Mouse (Mus musculus): ENCODE data around the gene Sap30. TPM values are rescaled to one million over a fixed set of nuclear protein-coding genes. Genes with fewer than 3 reads are reported as not detected.
"Not testable (repeated sequence)": the region's sequence is repeated elsewhere in the genome, so short reads cannot be mapped to it uniquely, and the experiment has no call there.

The Sap30 gene
- polyA plus RNA-seq, 1 experiment: 32.5 TPM

DNA sequence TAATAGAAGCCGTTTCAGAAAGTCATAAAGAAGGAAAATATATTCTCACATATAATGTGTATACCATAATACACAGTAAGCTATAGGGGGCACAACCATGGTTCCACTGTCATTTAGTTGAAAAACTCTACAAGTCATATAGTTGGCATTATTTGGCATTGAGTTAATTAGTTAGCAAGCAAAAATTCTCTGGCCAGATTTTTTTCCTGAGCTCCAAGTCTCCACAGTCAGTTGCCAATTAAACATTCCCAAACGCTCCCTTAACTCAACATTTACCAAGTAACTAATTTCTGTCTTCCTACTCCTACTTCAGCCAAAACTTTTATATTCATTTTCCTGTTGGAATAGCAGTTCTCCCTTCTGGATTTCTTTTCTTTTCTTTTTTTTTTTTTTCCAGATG is 34.3 kb downstream of the Sap30 start:
- TF ChIP-seq E2F4 (IDR thresholded peaks at IDR 0.05; ENCODE audit: insufficient read depth): no peak
- TF ChIP-seq TCF12 (IDR thresholded peaks at IDR 0.05; ENCODE audit: insufficient read depth, poor library complexity, severe bottlenecking): no peak
- TF ChIP-seq USF1 (IDR thresholded peaks at IDR 0.05; ENCODE audit: low read depth): no peak
- TF ChIP-seq REST (IDR thresholded peaks at IDR 0.05; ENCODE audit: insufficient read depth, insufficient read length): no peak
- no peak for TF ChIP-seq SRF (IDR thresholded peaks at IDR 0.05; ENCODE audit: control insufficient read depth, insufficient read length, low read depth)
- no peak for TF ChIP-seq CEBPB (IDR thresholded peaks at IDR 0.05; ENCODE audit: insufficient read depth, poor library complexity, severe bottlenecking)
- no peak for TF ChIP-seq MYOD1 (IDR thresholded peaks at IDR 0.05; ENCODE audit: control insufficient read depth in 1 of 3, insufficient read length in 2 of 3, low read depth in 2 of 3)
- TF ChIP-seq MYOG (IDR thresholded peaks at IDR 0.05; ENCODE audit: control insufficient read depth in 1 of 3, insufficient read depth in 1 of 3, insufficient read length in 2 of 3, low read depth in 2 of 3): no peak
- TF ChIP-seq POLR2A (IDR thresholded peaks at IDR 0.05; ENCODE audit: insufficient read length, low read depth): no peak
- no peak for TF ChIP-seq POLR2AphosphoS2 (IDR thresholded peaks at IDR 0.05; ENCODE audit: insufficient read length, low read depth)
- TF ChIP-seq MAX (IDR thresholded peaks at IDR 0.05; ENCODE audit: low read depth): no peak
- no peak for TF ChIP-seq TCF3 (IDR thresholded peaks at IDR 0.05; ENCODE audit: insufficient read length, low read depth)

DNA sequence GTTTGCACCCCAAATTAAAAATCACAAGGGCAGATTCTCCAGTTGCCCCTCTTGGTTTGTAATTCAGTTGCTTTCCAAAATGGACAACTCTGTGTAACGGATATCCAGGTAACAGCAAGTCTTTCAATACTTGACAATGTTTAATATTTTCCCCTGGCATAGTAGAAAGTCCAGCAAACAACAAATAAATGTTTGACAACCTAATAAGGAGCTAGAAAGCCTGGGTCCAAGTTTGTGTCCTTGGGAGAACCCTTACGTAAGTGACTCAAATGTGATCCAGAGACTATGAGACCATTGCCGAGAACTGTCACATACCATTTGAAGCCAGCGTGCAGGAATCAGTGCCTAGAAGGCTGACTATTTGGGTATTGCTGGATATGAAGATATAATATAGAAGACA is 35.8 kb downstream of the Sap30 start:
- H3K36me3 ChIP-seq (ENCODE audit: control insufficient read depth, insufficient read depth): no peaks in the 10 kb centered on the region
- H3K27me3 ChIP-seq (ENCODE audit: control insufficient read depth, insufficient read depth, insufficient read length): peaks cover 22% of the 10 kb centered on the region
- H3K4me2 ChIP-seq (ENCODE audit: low read depth): no peak overlapping the region
- TF ChIP-seq E2F4 (IDR thresholded peaks at IDR 0.05; ENCODE audit: insufficient read depth) (no peak), TCF3 (IDR thresholded peaks at IDR 0.05; ENCODE audit: insufficient read length, low read depth) (no peak), MYOD1 (IDR thresholded peaks at IDR 0.05; ENCODE audit: control insufficient read depth in 1 of 3, insufficient read length in 2 of 3, low read depth in 2 of 3) (no peak), POLR2A (IDR thresholded peaks at IDR 0.05; ENCODE audit: insufficient read length, low read depth) (no peak), MYOG (IDR thresholded peaks at IDR 0.05; ENCODE audit: control insufficient read depth in 1 of 3, insufficient read depth in 1 of 3, insufficient read length in 2 of 3, low read depth in 2 of 3) (no peak), USF1 (IDR thresholded peaks at IDR 0.05; ENCODE audit: low read depth) (no peak), TCF12 (IDR thresholded peaks at IDR 0.05; ENCODE audit: insufficient read depth, poor library complexity, severe bottlenecking) (no peak), MAX (IDR thresholded peaks at IDR 0.05; ENCODE audit: low read depth) (no peak), SRF (IDR thresholded peaks at IDR 0.05; ENCODE audit: control insufficient read depth, insufficient read length, low read depth) (no peak), POLR2AphosphoS2 (IDR thresholded peaks at IDR 0.05; ENCODE audit: insufficient read length, low read depth) (no peak), REST (IDR thresholded peaks at IDR 0.05; ENCODE audit: insufficient read depth, insufficient read length) (no peak), CEBPB (IDR thresholded peaks at IDR 0.05; ENCODE audit: insufficient read depth, poor library complexity, severe bottlenecking) (no peak)
- no peaks in the 10 kb centered on the region for H3K79me2 ChIP-seq (ENCODE audit: control insufficient read depth, insufficient read depth)
- H3ac ChIP-seq (ENCODE audit: control insufficient read depth, insufficient read length): no peak overlapping the region
- H3K4me3 ChIP-seq: no peak overlapping the region

More for the DNA sequence above, 34.3 kb downstream of the Sap30 start:
- H3K79me2 ChIP-seq (ENCODE audit: control insufficient read depth, insufficient read depth): no peaks in the 10 kb centered on the region
- no peak overlapping the region for H3K4me2 ChIP-seq (ENCODE audit: low read depth)
- no peak overlapping the region for H3ac ChIP-seq (ENCODE audit: control insufficient read depth, insufficient read length)
- H3K36me3 ChIP-seq (ENCODE audit: control insufficient read depth, insufficient read depth): no peaks in the 10 kb centered on the region
- H3K4me3 ChIP-seq: no peak overlapping the region
- H3K27me3 ChIP-seq (ENCODE audit: control insufficient read depth, insufficient read depth, insufficient read length): peaks cover 24% of the 10 kb centered on the region

DNA sequence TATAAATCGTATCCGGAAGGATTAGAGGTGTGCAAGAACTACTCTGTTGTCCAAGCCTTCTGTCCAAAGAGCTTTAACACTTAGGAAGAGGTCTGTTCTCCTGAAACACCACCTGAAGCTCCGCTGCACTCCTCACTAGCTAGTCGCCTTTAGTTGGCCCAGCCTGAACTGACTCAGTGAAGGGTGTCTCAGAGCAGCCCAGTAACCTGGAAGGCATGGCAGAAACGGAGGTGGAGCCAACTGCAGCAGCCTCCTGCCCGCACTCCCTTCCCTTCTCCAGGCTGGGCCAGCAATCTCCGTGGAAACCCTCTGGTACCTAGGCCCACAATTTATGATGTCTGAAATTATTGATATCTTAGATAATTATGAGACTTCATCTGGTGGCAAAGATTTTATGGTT is 36.9 kb downstream of the Sap30 start:
- TF ChIP-seq E2F4 (IDR thresholded peaks at IDR 0.05; ENCODE audit: insufficient read depth) (no peak), TCF12 (IDR thresholded peaks at IDR 0.05; ENCODE audit: insufficient read depth, poor library complexity, severe bottlenecking) (no peak), REST (IDR thresholded peaks at IDR 0.05; ENCODE audit: insufficient read depth, insufficient read length) (no peak), MYOD1 (IDR thresholded peaks at IDR 0.05; ENCODE audit: control insufficient read depth in 1 of 3, insufficient read length in 2 of 3, low read depth in 2 of 3) (no peak), POLR2A (IDR thresholded peaks at IDR 0.05; ENCODE audit: insufficient read length, low read depth) (no peak), USF1 (IDR thresholded peaks at IDR 0.05; ENCODE audit: low read depth) (no peak), CEBPB (IDR thresholded peaks at IDR 0.05; ENCODE audit: insufficient read depth, poor library complexity, severe bottlenecking) (no peak), MAX (IDR thresholded peaks at IDR 0.05; ENCODE audit: low read depth) (no peak), MYOG (IDR thresholded peaks at IDR 0.05; ENCODE audit: control insufficient read depth in 1 of 3, insufficient read depth in 1 of 3, insufficient read length in 2 of 3, low read depth in 2 of 3) (no peak), POLR2AphosphoS2 (IDR thresholded peaks at IDR 0.05; ENCODE audit: insufficient read length, low read depth) (no peak), TCF3 (IDR thresholded peaks at IDR 0.05; ENCODE audit: insufficient read length, low read depth) (no peak), SRF (IDR thresholded peaks at IDR 0.05; ENCODE audit: control insufficient read depth, insufficient read length, low read depth) (no peak)
- Histone ChIP-seq H3ac (ENCODE audit: control insufficient read depth, insufficient read length) (no peak overlapping the region), H3K4me2 (ENCODE audit: low read depth) (no peak overlapping the region), H3K4me3 (no peak overlapping the region), H3K27me3 (ENCODE audit: control insufficient read depth, insufficient read depth, insufficient read length) (peaks cover 11% of the 10 kb centered on the region), H3K36me3 (ENCODE audit: control insufficient read depth, insufficient read depth) (no peaks in the 10 kb centered on the region), H3K79me2 (ENCODE audit: control insufficient read depth, insufficient read depth) (no peaks in the 10 kb centered on the region)

DNA sequence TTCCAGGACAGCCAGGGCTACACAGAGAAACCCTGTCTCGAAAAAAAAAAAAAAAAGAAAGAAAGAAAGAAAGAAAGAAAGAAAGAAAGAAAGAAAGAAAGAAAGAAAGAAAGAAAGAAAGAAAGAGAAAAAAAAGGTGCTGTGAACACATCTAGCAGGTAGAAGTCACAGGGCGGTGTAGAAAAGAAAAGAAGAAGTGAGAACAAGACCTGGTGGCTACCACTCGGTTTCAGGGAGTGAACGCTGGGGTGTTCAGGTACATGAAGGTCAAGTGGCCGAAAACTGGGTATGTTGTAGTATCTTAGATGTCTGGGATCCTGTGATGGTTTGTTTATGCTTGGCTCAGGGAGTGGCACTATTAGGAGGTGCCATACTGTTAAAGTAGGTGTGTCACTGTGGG is 41.8 kb downstream of the Sap30 start:
- H3K4me3 ChIP-seq; H3K27me3 ChIP-seq (ENCODE audit: control insufficient read depth, insufficient read depth, insufficient read length); H3K4me2 ChIP-seq (ENCODE audit: low read depth); H3ac ChIP-seq (ENCODE audit: control insufficient read depth, insufficient read length); H3K79me2 ChIP-seq (ENCODE audit: control insufficient read depth, insufficient read depth); H3K36me3 ChIP-seq (ENCODE audit: control insufficient read depth, insufficient read depth): not testable (repeated sequence)

DNA sequence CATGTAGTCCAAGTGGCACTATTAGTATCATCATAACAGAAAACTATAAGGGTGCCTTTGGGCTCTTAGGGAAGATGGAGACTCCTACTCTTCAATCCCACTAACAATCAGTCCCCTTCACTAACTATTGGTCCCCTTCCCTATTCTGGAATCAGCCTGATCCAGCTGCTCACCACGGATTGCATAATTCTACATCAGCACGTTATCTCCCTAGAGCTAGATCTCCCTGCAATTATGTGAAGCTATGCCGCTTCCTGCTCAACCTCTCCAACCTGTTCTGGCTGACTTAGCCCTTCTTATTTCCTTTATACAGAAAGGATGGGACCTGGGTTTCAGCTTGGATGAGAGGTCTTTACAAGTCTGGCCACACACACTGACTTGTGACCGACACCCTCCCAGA is 44.4 kb downstream of the Sap30 start:
- Histone ChIP-seq H3K79me2 (ENCODE audit: control insufficient read depth, insufficient read depth) (no peaks in the 10 kb centered on the region), H3K27me3 (ENCODE audit: control insufficient read depth, insufficient read depth, insufficient read length) (peaks cover 5% of the 10 kb centered on the region), H3K4me3 (no peak overlapping the region), H3ac (ENCODE audit: control insufficient read depth, insufficient read length) (no peak overlapping the region), H3K36me3 (ENCODE audit: control insufficient read depth, insufficient read depth) (no peaks in the 10 kb centered on the region), H3K4me2 (ENCODE audit: low read depth) (no peak overlapping the region)
- TF ChIP-seq POLR2AphosphoS2 (IDR thresholded peaks at IDR 0.05; ENCODE audit: insufficient read length, low read depth) (no peak), CEBPB (IDR thresholded peaks at IDR 0.05; ENCODE audit: insufficient read depth, poor library complexity, severe bottlenecking) (no peak), POLR2A (IDR thresholded peaks at IDR 0.05; ENCODE audit: insufficient read length, low read depth) (no peak), USF1 (IDR thresholded peaks at IDR 0.05; ENCODE audit: low read depth) (no peak), SRF (IDR thresholded peaks at IDR 0.05; ENCODE audit: control insufficient read depth, insufficient read length, low read depth) (no peak), MAX (IDR thresholded peaks at IDR 0.05; ENCODE audit: low read depth) (no peak), MYOD1 (IDR thresholded peaks at IDR 0.05; ENCODE audit: control insufficient read depth in 1 of 3, insufficient read length in 2 of 3, low read depth in 2 of 3) (no peak), TCF12 (IDR thresholded peaks at IDR 0.05; ENCODE audit: insufficient read depth, poor library complexity, severe bottlenecking) (no peak), REST (IDR thresholded peaks at IDR 0.05; ENCODE audit: insufficient read depth, insufficient read length) (no peak), MYOG (IDR thresholded peaks at IDR 0.05; ENCODE audit: control insufficient read depth in 1 of 3, insufficient read depth in 1 of 3, insufficient read length in 2 of 3, low read depth in 2 of 3) (no peak), TCF3 (IDR thresholded peaks at IDR 0.05; ENCODE audit: insufficient read length, low read depth) (no peak), E2F4 (IDR thresholded peaks at IDR 0.05; ENCODE audit: insufficient read depth) (no peak)
